9 mouse cellular contexts compared by ENCODE assay signal in genomic region chr5:54101318-54101717, GRCm38 (mm10).
DNase-seq lines count a peak whose midpoint lies in the region; ATAC-seq and TF ChIP-seq lines count a peak whose summit lies in the region.
"Had no signal": no experiment of that assay in that cellular context is flagged by ENCODE, and none has a peak within 500 bp of the region (broad histone marks: within the 10 kb centered on the region; RNA-seq: fewer than 3 reads in every experiment).

No protein-coding gene starts in this region.

- no peak overlapping the region for H3K4me3 ChIP-seq in layer of hippocampus, adult 2 months
- H3K4me3 ChIP-seq in cortical plate, adult 2 months (ENCODE audit: insufficient read depth, low read length), result no peak overlapping the region
- H3K4me3 ChIP-seq in spleen, adult 2 months (ENCODE audit: extremely low read depth, insufficient read depth, insufficient read length), result no peak overlapping the region
- H3K4me3 ChIP-seq in kidney, embryonic 15.5 days (replicated peaks), result no peak overlapping the region
- H3K4me3 ChIP-seq in intestine, postnatal 0 days (ENCODE audit: low read depth, low read length), result no peak overlapping the region

- WGBS in spleen, adult 2 months, result 8% methylated on average over 5 of the region's 5 CpGs
- WGBS in kidney, embryonic 15.5 days, result 61% methylated on average over 5 of the region's 5 CpGs
- 52% methylated on average over 5 of the region's 5 CpGs for whole genome bisulfite sequencing in intestine, postnatal 0 days

- no peak for TF ChIP-seq CTCF in layer of hippocampus, adult 2 months (conservative IDR thresholded peaks at IDR 0.05)
- no peak for TF ChIP-seq CTCF in cortical plate, adult 2 months (IDR thresholded peaks at IDR 0.05; ENCODE audit: extremely low read depth, insufficient read depth, low read length)
- TF ChIP-seq CTCF in spleen, adult 2 months (IDR thresholded peaks at IDR 0.05; ENCODE audit: extremely low read depth, insufficient read depth, insufficient read length, insufficient replicate concordance), result no peak
- no peak for TF ChIP-seq CTCF in intestine, postnatal 0 days (IDR thresholded peaks at IDR 0.05; ENCODE audit: low read depth)

- no peaks in the 10 kb centered on the region for H3K27me3 ChIP-seq in spleen, adult 2 months (ENCODE audit: control insufficient read depth, insufficient read depth, low read length)
- no peaks in the 10 kb centered on the region for H3K27me3 ChIP-seq in kidney, embryonic 15.5 days
- H3K27me3 ChIP-seq in intestine, postnatal 0 days (replicated peaks; ENCODE audit: control insufficient read depth, insufficient read depth, low read length), result no peaks in the 10 kb centered on the region

- peaks cover 10% of the 10 kb centered on the region for H3K36me3 ChIP-seq in spleen, adult 2 months (ENCODE audit: control insufficient read depth, insufficient read depth, low read length)
- peaks cover 14% of the 10 kb centered on the region for H3K36me3 ChIP-seq in kidney, embryonic 15.5 days
- H3K36me3 ChIP-seq in intestine, postnatal 0 days (ENCODE audit: control insufficient read depth, insufficient read depth), result 0 out of 2 replicates have a peak, but pooled peaks cover 3% of the 10 kb centered on the region

- H3K9ac ChIP-seq in kidney, embryonic 15.5 days, result no peak overlapping the region
- H3K9ac ChIP-seq in intestine, postnatal 0 days (ENCODE audit: low read depth, low read length), result no peak overlapping the region
- H3K9ac ChIP-seq: liver, embryonic 14.5 days had no signal

- TF ChIP-seq POLR2A in cortical plate, adult 2 months (IDR thresholded peaks at IDR 0.05; ENCODE audit: extremely low read depth, insufficient read depth, low read length), result no peak
- TF ChIP-seq POLR2A in spleen, adult 2 months (IDR thresholded peaks at IDR 0.05; ENCODE audit: low read depth, low read length), result no peak

- peaks cover 14% of the 10 kb centered on the region for H3K4me1 ChIP-seq in cortical plate, adult 2 months (ENCODE audit: control insufficient read depth, insufficient read depth, low read length)
- H3K4me1 ChIP-seq in spleen, adult 2 months (ENCODE audit: control insufficient read depth, insufficient read depth, insufficient read length), result peaks cover 7% of the 10 kb centered on the region; the same call in 1 of the 2 replicates
- H3K4me1 ChIP-seq in kidney, embryonic 15.5 days, result peaks cover 20% of the 10 kb centered on the region
- H3K4me1 ChIP-seq in intestine, postnatal 0 days (replicated peaks; ENCODE audit: control insufficient read depth, insufficient read depth, low read length), result no peaks in the 10 kb centered on the region

- H3K4me2 ChIP-seq in kidney, embryonic 15.5 days, result no peak overlapping the region
- H3K4me2 ChIP-seq in intestine, postnatal 0 days (replicated peaks; ENCODE audit: low read depth), result no peak overlapping the region

- H3K9me3 ChIP-seq in kidney, embryonic 15.5 days (replicated peaks), result no peaks in the 10 kb centered on the region
- no peaks in the 10 kb centered on the region for H3K9me3 ChIP-seq in intestine, postnatal 0 days (ENCODE audit: control insufficient read depth)

- peak overlapping the region; percentile 84 for H3K27ac ChIP-seq in layer of hippocampus, adult 2 months
- 0 out of 2 replicates have a peak overlapping the region, but pooled peaks have one; percentile 45 for H3K27ac ChIP-seq in cortical plate, adult 2 months (ENCODE audit: insufficient read depth, low read length)
- H3K27ac ChIP-seq in spleen, adult 2 months (ENCODE audit: insufficient read depth, low read length), result 0 out of 2 replicates have a peak overlapping the region, but pooled peaks have one; percentile 9
- no peak overlapping the region for H3K27ac ChIP-seq in kidney, embryonic 15.5 days
- no peak overlapping the region for H3K27ac ChIP-seq in intestine, postnatal 0 days (ENCODE audit: low read depth, low read length)
- H3K27ac ChIP-seq: liver, embryonic 14.5 days had no signal

- no peak for DNase-seq in layer of hippocampus, adult 2 months (ENCODE audit: low spot score in 2 of 2)
- no peak for DNase-seq in layer of hippocampus, postnatal 10 days (ENCODE audit: low spot score in 2 of 2)
- DNase-seq in CD8-positive naive resting alpha-beta T cell, adult 2 months (ENCODE audit: low read depth in 2 of 2, low spot score in 2 of 2), result peak; percentile 42 to 59
- peak; percentile 25 to 60 for DNase-seq in spleen, adult 2 months (ENCODE audit: low read depth in 1 of 2, low spot score in 2 of 2)
- DNase-seq in kidney, adult 11 months, result no peak

- no peak for ATAC-seq in kidney, embryonic 15.5 days (replicated peaks; ENCODE audit: low FRiP score)
- ATAC-seq in intestine, postnatal 0 days, result no peak

Comparison
In these comparisons a context has a peak if more than half of its experiments do, and no peak if none do; other contexts are left out.
1. DNase-seq: peak in CD8-positive naive resting alpha-beta T cell, adult 2 months (2 of 2) and spleen, adult 2 months (2 of 2); none in layer of hippocampus, adult 2 months (0 of 2), layer of hippocampus, postnatal 10 days (0 of 2) and kidney, adult 11 months (single experiment).
2. H3K27ac ChIP-seq: peak in layer of hippocampus, adult 2 months (single experiment), cortical plate, adult 2 months (single experiment) and spleen, adult 2 months (single experiment); none in kidney, embryonic 15.5 days (single experiment) and intestine, postnatal 0 days (single experiment).